Mouse (Mus musculus) thymus, postnatal 25 days (tissue): ENCODE results near the gene Arhgap1.

Experiments used
- DNase-seq: peaks from one replicate; pipeline ENCODE4 v3.0.0; 2022

The Arhgap1 gene

GRCm38 (mm10) chr2:91701366-91701765 lies 51.7 kb downstream of the Arhgap1 start:
- DNase-seq: no peak

- DNase-seq: no peak
Measured at GRCm38 (mm10) chr2:91705736-91706135, 56.1 kb downstream of the Arhgap1 start.

- no peak for DNase-seq
Measured at GRCm38 (mm10) chr2:91706456-91706855, 56.8 kb downstream of the Arhgap1 start.

GRCm38 (mm10) chr2:91708361-91708760 lies 58.7 kb downstream of the Arhgap1 start:
- DNase-seq: no peak

GRCm38 (mm10) chr2:91710272-91711234 lies 60.9 kb downstream of the Arhgap1 start, which contains the start of the genes Atg13 and Harbi1:
TSS of gene Atg13 (minus strand) at chr2:91710576.
TSS of gene Harbi1 (plus strand) at chr2:91710852.
- peak; percentile 93 for DNase-seq

- peak; percentile 9 for DNase-seq
Measured at GRCm38 (mm10) chr2:91711256-91711925, 61.7 kb downstream of the Arhgap1 start.

- DNase-seq: no peak
Measured at GRCm38 (mm10) chr2:91714921-91715320, 65.3 kb downstream of the Arhgap1 start.

GRCm38 (mm10) chr2:91718276-91718675 lies 68.6 kb downstream of the Arhgap1 start:
- DNase-seq: no peak
